Mouse (Mus musculus): ENCODE data around the gene Cbx6.

DNA sequence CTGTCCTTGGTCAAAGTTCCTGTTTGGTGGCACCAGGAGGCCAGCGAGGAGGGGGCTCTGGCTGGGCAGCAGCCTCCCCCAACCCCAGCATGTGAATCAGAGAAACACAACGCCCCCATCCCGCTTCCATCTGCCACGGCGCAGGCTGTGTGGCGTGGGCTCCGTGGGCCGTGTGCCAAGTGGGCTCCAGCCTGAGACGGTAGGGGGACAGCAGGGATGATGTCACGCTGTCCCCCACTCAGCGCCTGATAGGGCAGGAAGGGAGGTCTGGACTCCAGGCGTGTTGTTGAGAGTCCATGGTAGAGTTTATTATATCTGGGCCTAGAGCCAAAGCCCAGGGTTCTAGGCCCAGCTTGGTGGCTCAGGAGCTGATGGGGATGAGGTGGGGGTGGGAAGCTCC is 38.2 kb downstream of the Cbx6 start:
- TF ChIP-seq CTCF (IDR thresholded peaks at IDR 0.05; ENCODE audit: insufficient read depth, low read depth, low read length) (no peak), POLR2A (IDR thresholded peaks at IDR 0.05; ENCODE audit: insufficient read depth, low read depth, low read length) (no peak)
